Mouse (Mus musculus): ENCODE measurements around the gene 4933427I04Rik. TPM values are rescaled to one million over a fixed set of nuclear protein-coding genes. Genes with fewer than 3 reads are reported as not detected.

Gene 4933427I04Rik
- polyA plus RNA-seq (2012; rRNA removed), result not detected in 2 replicates

DNA sequence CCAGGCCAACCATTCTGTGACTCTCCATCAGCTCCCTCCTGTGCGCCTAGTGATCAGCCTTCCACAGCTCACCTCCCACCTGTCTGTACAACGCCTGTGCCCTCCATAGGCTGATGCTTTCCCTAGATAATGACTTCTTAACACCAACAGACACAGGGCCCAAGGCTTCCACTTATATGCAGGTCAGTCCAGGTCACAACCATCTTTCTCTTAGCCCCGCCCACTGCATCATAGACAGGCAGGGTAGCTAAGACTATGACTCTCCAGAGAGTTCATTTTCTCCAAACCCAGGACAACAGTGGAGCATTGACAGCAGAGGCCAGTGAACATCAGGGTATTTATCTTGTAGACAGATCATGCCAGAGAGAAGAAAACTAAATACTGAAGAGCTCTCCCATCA is at the start of gene 4933427I04Rik:
Gene 4933427I04Rik (plus strand): TSS at position 301 of the 400 bp plus-strand sequence.

DNA sequence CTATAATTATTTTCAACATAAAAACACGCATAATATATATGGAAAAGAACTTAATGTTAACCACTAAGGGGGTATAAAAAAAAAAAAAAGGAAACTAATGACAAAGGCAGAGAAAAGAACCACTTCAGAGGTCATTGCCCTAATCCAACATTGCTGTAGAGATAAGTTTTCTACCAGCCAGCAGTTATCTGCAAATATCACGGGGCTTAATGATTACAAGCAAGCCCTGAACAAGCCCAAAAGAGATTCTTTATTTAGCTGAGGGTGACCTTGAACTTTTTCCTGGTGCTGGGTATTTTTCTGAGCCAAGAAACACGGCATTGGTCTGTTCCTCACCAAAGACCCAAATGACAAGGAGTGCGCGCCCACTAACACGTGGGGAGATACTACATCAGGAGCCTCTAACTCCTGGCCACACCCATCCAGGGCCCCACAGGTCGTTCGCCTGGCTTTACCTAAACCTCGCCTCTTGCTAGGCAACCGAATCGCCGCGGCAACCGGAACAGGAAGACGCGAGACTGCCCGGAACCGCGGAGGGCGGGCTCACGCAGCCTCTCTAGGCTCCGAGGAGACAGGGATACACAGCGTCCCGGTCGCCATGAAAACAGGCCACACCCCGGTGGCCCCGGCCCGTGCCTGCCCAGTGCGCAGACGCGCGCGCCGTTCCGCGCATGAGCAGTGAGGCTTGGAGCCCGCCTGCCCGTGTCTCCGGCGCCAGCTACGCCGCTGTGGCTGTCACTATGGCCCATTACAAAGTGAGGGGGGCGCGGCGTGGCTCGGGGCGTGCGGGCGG is 45.0 kb downstream of the 4933427I04Rik start, which contains the start of gene Mycbp:
Gene Mycbp (plus strand): TSS at position 500 of the 793 bp plus-strand sequence.

Other genes starting within 250 kb of the 4933427I04Rik start
- gene Macf1, start 175.3 kb upstream of the 4933427I04Rik start, polyA plus RNA-seq (2012; rRNA removed), result 150 and 152 TPM in 2 replicates
- gene Ndufs5, start 141.5 kb upstream of the 4933427I04Rik start, polyA plus RNA-seq (2012; rRNA removed), result 327 and 347 TPM in 2 replicates
- gene Akirin1, start 109.3 kb upstream of the 4933427I04Rik start, polyA plus RNA-seq (2012; rRNA removed), result 53.6 and 62.6 TPM in 2 replicates
- gene Rhbdl2, start 71.8 kb upstream of the 4933427I04Rik start, polyA plus RNA-seq (2012; rRNA removed), result 1.2 and 2.0 TPM in 2 replicates
- gene Mycbp, start 45.2 kb downstream of the 4933427I04Rik start, polyA plus RNA-seq (2012; rRNA removed), result 16.2 and 20.4 TPM in 2 replicates
- gene Rragc, start 57.8 kb downstream of the 4933427I04Rik start, polyA plus RNA-seq (2012; rRNA removed), result 56.4 and 57.6 TPM in 2 replicates
- not detected in 2 replicates for gene 4930535I16Rik, start 58.3 kb downstream of the 4933427I04Rik start, polyA plus RNA-seq (2012; rRNA removed)